Mouse (Mus musculus) liver, embryonic 14.5 days (tissue): ENCODE data around the gene Pmm2. TPM values are rescaled to one million over a fixed set of nuclear protein-coding genes. Genes with fewer than 3 reads are reported as not detected.

ENCODE experiments used
- ATAC-seq: fragments of 200-750 bp; cut with Nextera tagmentation; 2 replicates; pipeline ENCODE4 v1.8.0; 2017; ENCODE audit warnings: moderate number of reproducible peaks, mild to moderate bottlenecking, moderate library complexity; ENCODE audit not compliant: insufficient read depth
- DNase-seq, 3 experiments: peaks; one replicate each; pipeline ENCODE4 v3.0.0-alpha.2; 2012 to 2013; ENCODE audit warnings: low read depth in 3 of 3, low spot score in 3 of 3
- H3K27ac ChIP-seq: fragments of 300-500 bp; sonication (generic); 2 replicates; pipeline ENCODE4 v1.5.1; 2014; ENCODE audit warnings: moderate library complexity, mild to moderate bottlenecking, control low read depth, inconsistent platforms
- H3K27me3 ChIP-seq: fragments of 300-500 bp; sonication (generic); 2 replicates; pipeline ENCODE4 v1.6.1; 2014; ENCODE audit warnings: mild to moderate bottlenecking, low read length, moderate library complexity; ENCODE audit not compliant: control insufficient read depth, insufficient read depth
- H3K36me3 ChIP-seq: fragments of 300-500 bp; sonication (generic); replicated peaks from 2 replicates; pipeline ENCODE4 v1.6.1; 2014; ENCODE audit warnings: low read depth; ENCODE audit not compliant: control insufficient read depth, insufficient read depth
- H3K4me1 ChIP-seq, 2 experiments: fragments of 200-500 bp in 1 of 2; fragments of 300-500 bp in 1 of 2; sonication (generic) in 1 of 2; replicated peaks; 2 replicates each; pipeline ENCODE4 v1.6.1; 2012 to 2014; ENCODE audit warnings: antibody characterized with exemption in 1 of 2, inconsistent platforms in 1 of 2, low read length in 1 of 2; ENCODE audit not compliant: control insufficient read depth in 2 of 2, insufficient read depth in 2 of 2
- H3K4me2 ChIP-seq: fragments of 300-500 bp; sonication (generic); 2 replicates; pipeline ENCODE4 v1.6.1; 2014; ENCODE audit warnings: low read depth, mild to moderate bottlenecking, control low read depth, moderate library complexity
- H3K4me3 ChIP-seq, 2 experiments: fragments of 200-500 bp in 1 of 2; fragments of 300-500 bp in 1 of 2; sonication (generic) in 1 of 2; 2 replicates each; pipeline ENCODE4 v1.5.1; 2012 to 2014; ENCODE audit warnings: low read depth in 2 of 2, low read length in 2 of 2, mild to moderate bottlenecking in 2 of 2, control low read depth in 1 of 2, inconsistent platforms in 1 of 2, moderate library complexity in 1 of 2; ENCODE audit not compliant: insufficient read depth in 1 of 2
- H3K9ac ChIP-seq: fragments of 300-500 bp; sonication (generic); replicated peaks from 2 replicates; pipeline ENCODE4 v1.6.1; 2014; ENCODE audit warnings: mild to moderate bottlenecking, control low read depth, moderate library complexity
- H3K9me3 ChIP-seq: fragments of 300-500 bp; sonication (generic); 2 replicates; pipeline ENCODE4 v1.6.1; 2016; ENCODE audit warnings: low read length, mixed read lengths; ENCODE audit not compliant: control insufficient read depth
- CTCF ChIP-seq: IDR thresholded peaks from 2 replicates; pipeline ENCODE4 v1.5.1; 2016; ENCODE audit warnings: antibody characterized with exemption, low read depth, control low read depth
- EP300 ChIP-seq: IDR thresholded peaks from 2 replicates; pipeline ENCODE4 v1.6.1; 2016; ENCODE audit warnings: antibody characterized with exemption, low read depth
- WGBS: fragments of 180-500 bp; shearing (Covaris S2); extraction: QIAGEN DNeasy Blood & Tissue Kit; methylation state at CpG from one replicate; pipeline ENCODE4 v1.1.7; 2014; ENCODE audit not compliant: insufficient replicate concordance; 5-methylcytosine and 5-hydroxymethylcytosine counted together
- polyA plus RNA-seq, 2 experiments: library from polyadenylated mRNA; depleted of rRNA in 1 of 2; stranded (reverse) in 1 of 2; unstranded in 1 of 2; fragments of >200 nt; fragmentation: Nextera tagmentation in 1 of 2; extraction: Ambion mirVana in 1 of 2; gene quantifications; 2 replicates each; pipeline versions ENCODE4 v1.2.1 to v1.2.3; 2012 to 2014

Gene Pmm2
- polyA plus RNA-seq, 2 experiments: 22.1 to 25.5 TPM

GRCm38 (mm10) chr16:8672350-8672687 lies 34.8 kb downstream of the Pmm2 start:
- peak overlapping the region; percentile 85 for H3K9ac ChIP-seq
- ATAC-seq (no peak), DNase-seq (no peak)
- H3K36me3 ChIP-seq: peaks cover 7% of the 10 kb centered on the region
- no peak for TF ChIP-seq CTCF
- TF ChIP-seq EP300: peak; percentile 16; the same call in 1 of the 2 replicates
- H3K4me1 ChIP-seq: peaks cover 58 to 73% of the 10 kb centered on the region in 2 experiments
- peak overlapping the region; percentile 95 for H3K4me2 ChIP-seq
- no peaks in the 10 kb centered on the region for H3K27me3 ChIP-seq
- WGBS: under 1% methylated on average over 18 of the region's 18 CpGs
- peak overlapping the region; percentile 60 to 80 for H3K4me3 ChIP-seq
- H3K27ac ChIP-seq: peak overlapping the region; percentile 84
- no peaks in the 10 kb centered on the region for H3K9me3 ChIP-seq

- ATAC-seq: no peak
- H3K27me3 ChIP-seq: no peaks in the 10 kb centered on the region
- no peak for TF ChIP-seq CTCF
- no peak for TF ChIP-seq EP300
- DNase-seq: no peak
- H3K4me1 ChIP-seq: peaks cover 57 to 73% of the 10 kb centered on the region in 2 experiments
- peak overlapping the region in 1 of 2 experiments; percentile 80; a peak in 2 of 4 replicates for H3K4me3 ChIP-seq
- H3K27ac ChIP-seq: peak overlapping the region; percentile 84
- peak overlapping the region; percentile 85 for H3K9ac ChIP-seq
- peaks cover 7% of the 10 kb centered on the region for H3K36me3 ChIP-seq
- H3K4me2 ChIP-seq: peak overlapping the region; percentile 95
- no peaks in the 10 kb centered on the region for H3K9me3 ChIP-seq
These were observed 35.3 kb downstream of the Pmm2 start for GRCm38 (mm10) chr16:8672811-8673210.

GRCm38 (mm10) chr16:8673343-8673742 lies 35.9 kb downstream of the Pmm2 start:
- no peak for TF ChIP-seq EP300
- TF ChIP-seq CTCF: no peak
- Histone ChIP-seq H3K27me3 (no peaks in the 10 kb centered on the region), H3K9ac (peak overlapping the region; percentile 25; the same call in 1 of the 2 replicates), H3K4me1 (peaks cover 57 to 72% of the 10 kb centered on the region in 2 experiments), H3K36me3 (peaks cover 7% of the 10 kb centered on the region), H3K9me3 (no peaks in the 10 kb centered on the region), H3K4me2 (peak overlapping the region; percentile 95), H3K27ac (no peak overlapping the region; the same call in none of the 2 replicates), H3K4me3 (no peak overlapping the region)
- 51% methylated on average over 6 of the region's 6 CpGs for WGBS
- DNase-seq (no peak), ATAC-seq (no peak)

- H3K27ac ChIP-seq: no peak overlapping the region
- no peak overlapping the region; the same call in 1 of the 2 replicates for H3K9ac ChIP-seq
- no peak for ATAC-seq
- H3K4me1 ChIP-seq: peaks cover 66 to 79% of the 10 kb centered on the region in 2 experiments
- peak; percentile 59 to 72 (median 61) for DNase-seq
- no peaks in the 10 kb centered on the region for H3K9me3 ChIP-seq
- H3K27me3 ChIP-seq: no peaks in the 10 kb centered on the region
- 1% methylated on average over 8 of the region's 8 CpGs for WGBS
- H3K36me3 ChIP-seq: peaks cover under 1% of the 10 kb centered on the region; the same call in 1 of the 2 replicates
- no peak overlapping the region for H3K4me3 ChIP-seq
- H3K4me2 ChIP-seq: peak overlapping the region; percentile 58
- TF ChIP-seq CTCF (peak; percentile 94), EP300 (no peak)
These were observed 36.7 kb downstream of the Pmm2 start for GRCm38 (mm10) chr16:8674165-8674564.

- H3K27ac ChIP-seq: peak overlapping the region; percentile 98
- H3K4me2 ChIP-seq: peak overlapping the region; percentile 77
- peak overlapping the region; percentile 76 for H3K9ac ChIP-seq
- ATAC-seq (peak; percentile 31; the same call in 1 of the 2 replicates), DNase-seq (peak in 2 of 3 experiments; percentile 46 to 57)
- H3K9me3 ChIP-seq: no peaks in the 10 kb centered on the region
- no peaks in the 10 kb centered on the region for H3K36me3 ChIP-seq
- 34% methylated on average over 8 of the region's 8 CpGs for WGBS
- no peaks in the 10 kb centered on the region for H3K27me3 ChIP-seq
- peak overlapping the region in 1 of 2 experiments; percentile 30; a peak in 3 of 4 replicates for H3K4me3 ChIP-seq
- TF ChIP-seq CTCF (no peak), EP300 (no peak)
- H3K4me1 ChIP-seq: peaks cover 63 to 76% of the 10 kb centered on the region in 2 experiments
These were observed 38.1 kb downstream of the Pmm2 start for GRCm38 (mm10) chr16:8675559-8675958.
